Mouse (Mus musculus) mammary gland, adult 2 months (tissue): ENCODE results near the gene Chadl. TPM values are rescaled to one million over a fixed set of nuclear protein-coding genes. Genes with fewer than 3 reads are reported as not detected.

Source experiments
- polyA plus RNA-seq: library from polyadenylated mRNA; depleted of rRNA; stranded (reverse); fragments of >200 nt; gene quantifications from 2 replicates; pipeline ENCODE4 v1.2.3, GENCODE M21; 2012; ENCODE audit warnings: low replicate concordance; rRNA removed

Chadl gene
- polyA plus RNA-seq = 7.0 and 23.5 TPM in 2 replicates

GRCm38 (mm10) chr15:81697175-81697574, at the start of gene Chadl:
Chadl (minus strand) TSS chr15:81697287.

DNA sequence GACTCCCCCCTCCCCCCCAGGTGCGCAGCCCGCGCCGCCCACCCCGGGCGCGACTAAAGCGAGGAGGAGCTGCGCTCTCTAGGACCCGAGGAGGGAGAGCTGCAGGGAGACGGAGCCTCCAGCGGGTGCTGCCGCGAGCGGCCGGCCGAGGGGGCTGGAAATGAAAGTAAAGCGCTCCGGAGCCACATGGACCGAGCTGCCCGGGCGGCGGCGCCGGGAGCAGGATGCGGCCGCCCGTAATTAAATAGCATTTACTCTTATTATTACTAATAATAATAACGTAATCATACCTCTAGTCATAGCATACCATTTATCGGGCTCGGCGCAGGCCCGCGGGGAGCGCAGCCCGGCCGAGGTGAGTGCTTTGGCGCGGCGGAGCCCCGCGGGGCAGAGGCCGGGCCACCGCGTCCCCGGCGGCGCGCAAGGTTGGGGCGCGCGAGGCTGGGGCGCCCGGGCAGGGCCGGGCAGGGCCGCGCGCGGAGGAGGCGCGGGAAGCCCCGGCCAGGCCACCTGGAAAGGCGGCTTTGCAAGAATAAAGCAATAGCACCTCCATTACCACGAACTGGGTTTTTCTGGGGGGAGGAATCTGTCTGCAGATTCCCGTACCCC, 48.0 kb upstream of the Chadl start, which contains the start of the genes Zc3h7b and Rangap1:
TSS of gene Zc3h7b (plus strand) at position 66 of the 609 bp plus-strand sequence.
TSS of gene Rangap1 (minus strand) at position 539 of the 609 bp plus-strand sequence.

DNA sequence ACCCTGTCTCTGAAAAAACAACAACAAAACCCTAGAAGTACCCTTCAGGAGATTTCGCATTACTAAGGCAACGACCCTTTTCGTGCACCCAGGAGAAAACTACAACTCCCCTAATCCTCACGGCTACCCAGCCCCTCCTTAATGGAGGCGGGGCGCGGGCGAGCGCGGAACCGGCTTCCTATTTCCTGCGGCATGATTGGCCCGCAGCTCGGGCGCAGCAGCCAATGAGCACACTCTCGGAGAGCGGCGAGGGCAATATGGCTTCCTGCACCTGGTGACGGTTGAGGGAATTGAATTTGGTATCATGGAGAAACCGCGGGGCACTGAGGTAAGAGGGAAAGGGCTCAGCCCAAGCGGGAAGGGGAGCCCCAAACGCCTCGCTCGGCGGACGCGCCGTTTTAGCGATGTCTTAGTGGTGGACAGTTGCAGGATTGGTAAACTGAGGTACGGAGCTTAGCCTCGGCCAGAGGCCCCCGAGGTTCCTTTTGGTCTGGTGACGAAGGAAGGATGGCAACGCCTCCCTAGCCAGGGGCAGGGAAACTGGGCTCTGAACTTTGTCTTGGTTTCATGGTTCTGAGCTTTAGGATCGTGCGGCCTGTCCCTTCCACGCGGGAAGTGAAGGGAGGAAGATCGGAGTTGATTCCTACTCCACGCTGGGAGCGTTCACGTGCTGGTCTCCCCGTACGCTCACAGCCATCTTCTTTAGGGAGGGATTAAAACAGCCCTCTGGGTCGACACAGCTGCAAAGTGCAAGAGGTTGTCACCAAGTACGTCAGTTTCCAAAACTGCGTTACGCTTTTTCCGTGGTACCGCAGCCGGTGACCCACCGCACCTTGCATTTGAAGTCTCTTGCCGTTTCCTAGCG, 33.2 kb downstream of the Chadl start, which contains the start of gene L3mbtl2:
TSS of gene L3mbtl2 (plus strand) at position 193 of the 865 bp plus-strand sequence.

Other genes starting within 250 kb of the Chadl start
- gene Rbx1, start 231.0 kb downstream of the Chadl start, polyA plus RNA-seq = 33.9 and 73.1 TPM in 2 replicates
- 26.0 and 27.3 TPM in 2 replicates for gene Ep300, start 111.9 kb downstream of the Chadl start, polyA plus RNA-seq
- 14.1 and 16.4 TPM in 2 replicates for gene L3mbtl2, start 33.4 kb downstream of the Chadl start, polyA plus RNA-seq
- 33.6 and 43.6 TPM in 2 replicates for gene Zc3h7b, start 47.8 kb upstream of the Chadl start, polyA plus RNA-seq
- 27.1 TPM in 2 replicates for gene Rangap1, start 48.2 kb upstream of the Chadl start, polyA plus RNA-seq
- 44.7 and 88.0 TPM in 2 replicates for gene Tef, start 105.1 kb upstream of the Chadl start, polyA plus RNA-seq
- 40.9 and 55.8 TPM in 2 replicates for gene Tob2, start 161.5 kb upstream of the Chadl start, polyA plus RNA-seq
- 22.5 and 46.1 TPM in 2 replicates for gene Phf5a, start 174.6 kb upstream of the Chadl start, polyA plus RNA-seq
- 435 and 1,022 TPM in 2 replicates for gene Aco2, start 175.0 kb upstream of the Chadl start, polyA plus RNA-seq
- gene Polr3h, start 229.0 kb upstream of the Chadl start, polyA plus RNA-seq = 11.1 and 17.7 TPM in 2 replicates
- 5.1 and 6.6 TPM in 2 replicates for gene Csdc2, start 239.5 kb upstream of the Chadl start, polyA plus RNA-seq